Mouse (Mus musculus): ENCODE data around the gene Gm4707. TPM values are rescaled to one million over a fixed set of nuclear protein-coding genes. Genes with fewer than 3 reads are reported as not detected.

Gene Gm4707
- polyA plus RNA-seq, 1 experiment from 2014 or later, result 6.1 TPM

- Histone ChIP-seq H3K27me3 (ENCODE audit: control insufficient read depth, insufficient read depth, low read length) (no peaks in the 10 kb centered on the region), H3K4me1 (replicated peaks; ENCODE audit: control insufficient read depth, insufficient read depth, low read length) (no peaks in the 10 kb centered on the region), H3K36me3 (ENCODE audit: control insufficient read depth, insufficient read depth, low read length) (no peaks in the 10 kb centered on the region), H3K9me3 (ENCODE audit: control insufficient read depth, low read length) (no peaks in the 10 kb centered on the region), H3K4me2 (ENCODE audit: low read depth, low read length, severe bottlenecking) (no peak overlapping the region), H3K27ac (ENCODE audit: low read depth, low read length) (no peak overlapping the region), H3K9ac (ENCODE audit: low read length) (no peak overlapping the region), H3K4me3 (ENCODE audit: low read depth, low read length) (no peak overlapping the region)
- DNase-seq (ENCODE audit: low spot score) (no peak), ATAC-seq (replicated peaks; ENCODE audit: low FRiP score) (no peak)
- WGBS, result 94% methylated on average over 5 of the region's 5 CpGs
These were observed 25.0 kb upstream of the Gm4707 start for GRCm38 (mm10) chr17:71484711-71485110.

- no peaks in the 10 kb centered on the region for H3K9me3 ChIP-seq (ENCODE audit: control insufficient read depth, low read length)
- H3K9ac ChIP-seq (ENCODE audit: low read length), result no peak overlapping the region
- no peak overlapping the region for H3K4me2 ChIP-seq (ENCODE audit: low read depth, low read length, severe bottlenecking)
- H3K4me1 ChIP-seq (replicated peaks; ENCODE audit: control insufficient read depth, insufficient read depth, low read length), result no peaks in the 10 kb centered on the region
- no peak overlapping the region for H3K4me3 ChIP-seq (ENCODE audit: low read depth, low read length)
- ATAC-seq (replicated peaks; ENCODE audit: low FRiP score) (no peak), DNase-seq (ENCODE audit: low spot score) (no peak)
- no peak overlapping the region for H3K27ac ChIP-seq (ENCODE audit: low read depth, low read length)
- WGBS, result 86% methylated on average over 7 of the region's 7 CpGs
- H3K36me3 ChIP-seq (ENCODE audit: control insufficient read depth, insufficient read depth, low read length), result no peaks in the 10 kb centered on the region
- no peaks in the 10 kb centered on the region for H3K27me3 ChIP-seq (ENCODE audit: control insufficient read depth, insufficient read depth, low read length)
These were observed 23.8 kb upstream of the Gm4707 start for GRCm38 (mm10) chr17:71483418-71484060.

- ATAC-seq (replicated peaks; ENCODE audit: low FRiP score), result no peak
- no peak overlapping the region for H3K4me3 ChIP-seq (ENCODE audit: low read depth, low read length)
- 71% methylated on average over 5 of the region's 5 CpGs for WGBS
These were observed 19.7 kb upstream of the Gm4707 start for GRCm38 (mm10) chr17:71479381-71479901.

GRCm38 (mm10) chr17:71477481-71477880, 17.8 kb upstream of the Gm4707 start:
- H3K4me3 ChIP-seq (ENCODE audit: low read depth, low read length), result no peak overlapping the region
- no peaks in the 10 kb centered on the region for H3K9me3 ChIP-seq (ENCODE audit: control insufficient read depth, low read length)
- H3K27me3 ChIP-seq (ENCODE audit: control insufficient read depth, insufficient read depth, low read length), result no peaks in the 10 kb centered on the region
- no peak for DNase-seq (ENCODE audit: low spot score)
- H3K4me1 ChIP-seq (replicated peaks; ENCODE audit: control insufficient read depth, insufficient read depth, low read length), result peaks cover 4% of the 10 kb centered on the region; the same call in 1 of the 2 replicates
- H3K4me2 ChIP-seq (ENCODE audit: low read depth, low read length, severe bottlenecking), result no peak overlapping the region
- H3K9ac ChIP-seq (ENCODE audit: low read length), result no peak overlapping the region
- WGBS, result 95% methylated on average over 8 of the region's 8 CpGs
- no peaks in the 10 kb centered on the region for H3K36me3 ChIP-seq (ENCODE audit: control insufficient read depth, insufficient read depth, low read length)
- no peak for ATAC-seq (replicated peaks; ENCODE audit: low FRiP score)
- no peak overlapping the region for H3K27ac ChIP-seq (ENCODE audit: low read depth, low read length)

More at GRCm38 (mm10) chr17:71479381-71479901, 19.7 kb upstream of the Gm4707 start:
- Histone ChIP-seq H3K36me3 (ENCODE audit: control insufficient read depth, insufficient read depth, low read length) (no peaks in the 10 kb centered on the region), H3K4me1 (replicated peaks; ENCODE audit: control insufficient read depth, insufficient read depth, low read length) (no peaks in the 10 kb centered on the region), H3K27me3 (ENCODE audit: control insufficient read depth, insufficient read depth, low read length) (no peaks in the 10 kb centered on the region), H3K9ac (ENCODE audit: low read length) (no peak overlapping the region), H3K4me2 (ENCODE audit: low read depth, low read length, severe bottlenecking) (no peak overlapping the region), H3K27ac (ENCODE audit: low read depth, low read length) (no peak overlapping the region), H3K9me3 (ENCODE audit: control insufficient read depth, low read length) (no peaks in the 10 kb centered on the region)
- no peak for DNase-seq (ENCODE audit: low spot score)

- Histone ChIP-seq H3K27ac (ENCODE audit: low read depth, low read length) (no peak overlapping the region), H3K4me1 (replicated peaks; ENCODE audit: control insufficient read depth, insufficient read depth, low read length) (peaks cover 4% of the 10 kb centered on the region; the same call in 1 of the 2 replicates), H3K27me3 (ENCODE audit: control insufficient read depth, insufficient read depth, low read length) (no peaks in the 10 kb centered on the region), H3K4me2 (ENCODE audit: low read depth, low read length, severe bottlenecking) (peak overlapping the region; percentile 78), H3K36me3 (ENCODE audit: control insufficient read depth, insufficient read depth, low read length) (no peaks in the 10 kb centered on the region), H3K9me3 (ENCODE audit: control insufficient read depth, low read length) (no peaks in the 10 kb centered on the region), H3K4me3 (ENCODE audit: low read depth, low read length) (peak overlapping the region; percentile 86; the same call in 1 of the 2 replicates), H3K9ac (ENCODE audit: low read length) (peak overlapping the region; percentile 90; the same call in 1 of the 2 replicates)
- WGBS, result 81% methylated on average over 7 of the region's 7 CpGs
- DNase-seq (ENCODE audit: low spot score), result no peak
- ATAC-seq (replicated peaks; ENCODE audit: low FRiP score), result no peak
These were observed 16.8 kb upstream of the Gm4707 start for GRCm38 (mm10) chr17:71476346-71477020.

- Histone ChIP-seq H3K27me3 (ENCODE audit: control insufficient read depth, insufficient read depth, low read length) (no peaks in the 10 kb centered on the region), H3K27ac (ENCODE audit: low read depth, low read length) (peak overlapping the region; percentile 97), H3K36me3 (ENCODE audit: control insufficient read depth, insufficient read depth, low read length) (no peaks in the 10 kb centered on the region), H3K9ac (ENCODE audit: low read length) (peak overlapping the region; percentile 90), H3K4me2 (ENCODE audit: low read depth, low read length, severe bottlenecking) (peak overlapping the region; percentile 78), H3K4me3 (ENCODE audit: low read depth, low read length) (peak overlapping the region; percentile 86), H3K9me3 (ENCODE audit: control insufficient read depth, low read length) (no peaks in the 10 kb centered on the region), H3K4me1 (replicated peaks; ENCODE audit: control insufficient read depth, insufficient read depth, low read length) (peaks cover 4% of the 10 kb centered on the region; the same call in 1 of the 2 replicates)
- ATAC-seq (replicated peaks; ENCODE audit: low FRiP score) (peak; percentile 81; the same call in 1 of the 2 replicates), DNase-seq (ENCODE audit: low spot score) (peak; percentile 91)
- WGBS, result 1% methylated on average over 28 of the region's 31 CpGs
These were observed 16.0 kb upstream of the Gm4707 start for GRCm38 (mm10) chr17:71475705-71476089.

GRCm38 (mm10) chr17:71474762-71475704, 15.3 kb upstream of the Gm4707 start, which contains the start of gene Smchd1:
TSS of gene Smchd1 (minus strand) at chr17:71475343.
- WGBS, result under 1% methylated on average over 92 of the region's 109 CpGs

GRCm38 (mm10) chr17:71474128-71474527, 14.4 kb upstream of the Gm4707 start:
- no peaks in the 10 kb centered on the region for H3K9me3 ChIP-seq (ENCODE audit: control insufficient read depth, low read length)
- H3K9ac ChIP-seq (ENCODE audit: low read length), result peak overlapping the region; percentile 90
- no peak for DNase-seq (ENCODE audit: low spot score)
- peak overlapping the region; percentile 86 for H3K4me3 ChIP-seq (ENCODE audit: low read depth, low read length)
- H3K4me2 ChIP-seq (ENCODE audit: low read depth, low read length, severe bottlenecking), result peak overlapping the region; percentile 78
- no peak for ATAC-seq (replicated peaks; ENCODE audit: low FRiP score)
- WGBS, result 14% methylated on average over 8 of the region's 8 CpGs
- H3K36me3 ChIP-seq (ENCODE audit: control insufficient read depth, insufficient read depth, low read length), result no peaks in the 10 kb centered on the region
- peaks cover 4% of the 10 kb centered on the region; the same call in 1 of the 2 replicates for H3K4me1 ChIP-seq (replicated peaks; ENCODE audit: control insufficient read depth, insufficient read depth, low read length)
- H3K27me3 ChIP-seq (ENCODE audit: control insufficient read depth, insufficient read depth, low read length), result no peaks in the 10 kb centered on the region
- H3K27ac ChIP-seq (ENCODE audit: low read depth, low read length), result no peak overlapping the region

More at GRCm38 (mm10) chr17:71474762-71475704, 15.3 kb upstream of the Gm4707 start, which contains the start of gene Smchd1:
- peak within 1 kb of the TSS; percentile 90 for H3K9ac ChIP-seq (ENCODE audit: low read length)
- H3K36me3 ChIP-seq (ENCODE audit: control insufficient read depth, insufficient read depth, low read length), result no peaks in the 10 kb centered on the region
- peak within 1 kb of the TSS; percentile 97 for H3K27ac ChIP-seq (ENCODE audit: low read depth, low read length)
- H3K4me1 ChIP-seq (replicated peaks; ENCODE audit: control insufficient read depth, insufficient read depth, low read length), result peaks cover 4% of the 10 kb centered on the region; the same call in 1 of the 2 replicates
- DNase-seq (ENCODE audit: low spot score), result peak; percentile 97
- H3K27me3 ChIP-seq (ENCODE audit: control insufficient read depth, insufficient read depth, low read length), result no peaks in the 10 kb centered on the region
- H3K4me2 ChIP-seq (ENCODE audit: low read depth, low read length, severe bottlenecking), result peak within 1 kb of the TSS; percentile 78
- peak; percentile 93 for ATAC-seq (replicated peaks; ENCODE audit: low FRiP score)
- no peaks in the 10 kb centered on the region for H3K9me3 ChIP-seq (ENCODE audit: control insufficient read depth, low read length)
- H3K4me3 ChIP-seq (ENCODE audit: low read depth, low read length), result peak within 1 kb of the TSS; percentile 86

Measured in forebrain, embryonic 11.5 days (tissue).